Mouse (Mus musculus) cerebellum, adult 11 months (tissue): Measurements from ENCODE around the gene Acad9.

ENCODE experiments used
- DNase-seq: peaks from one replicate; pipeline ENCODE4 v3.0.0; 2022

The Acad9 gene

GRCm38 (mm10) chr3:36065843-36066651, at the start of gene Acad9:
Acad9 (plus strand) TSS chr3:36065979.
- peak; percentile 90 for DNase-seq

- DNase-seq: no peak
Measured at GRCm38 (mm10) chr3:36025732-36026131, 40.0 kb upstream of the Acad9 start.

GRCm38 (mm10) chr3:36029993-36030392, 35.8 kb upstream of the Acad9 start:
- no peak for DNase-seq

GRCm38 (mm10) chr3:36031740-36032510, 33.9 kb upstream of the Acad9 start:
- no peak for DNase-seq

GRCm38 (mm10) chr3:36044520-36044919, 21.3 kb upstream of the Acad9 start:
- no peak for DNase-seq

- DNase-seq: no peak
Measured at GRCm38 (mm10) chr3:36045086-36045485, 20.7 kb upstream of the Acad9 start.

- no peak for DNase-seq
Measured at GRCm38 (mm10) chr3:36049106-36049505, 16.7 kb upstream of the Acad9 start.

GRCm38 (mm10) chr3:36053447-36053846, 12.3 kb upstream of the Acad9 start, which contains the start of gene Ccdc144b:
Ccdc144b (minus strand) TSS chr3:36053547.
- DNase-seq: no peak

GRCm38 (mm10) chr3:36060096-36060850, 5.5 kb upstream of the Acad9 start:
- DNase-seq: peak; percentile 31

GRCm38 (mm10) chr3:36064592-36065061, 1.2 kb upstream of the Acad9 start:
- DNase-seq: no peak

GRCm38 (mm10) chr3:36065166-36065565, 613 bp upstream of the Acad9 start:
- DNase-seq: no peak

- no peak for DNase-seq
Measured at GRCm38 (mm10) chr3:36067731-36068130, 2.0 kb downstream of the Acad9 start.

- no peak for DNase-seq
Measured at GRCm38 (mm10) chr3:36070436-36070835, 4.7 kb downstream of the Acad9 start.

- DNase-seq: no peak
Measured at GRCm38 (mm10) chr3:36071047-36071446, 5.3 kb downstream of the Acad9 start.

- DNase-seq: no peak
Measured at GRCm38 (mm10) chr3:36074231-36074630, 8.5 kb downstream of the Acad9 start.

- no peak for DNase-seq
Measured at GRCm38 (mm10) chr3:36075466-36075865, 9.7 kb downstream of the Acad9 start.

GRCm38 (mm10) chr3:36077386-36077785, 11.6 kb downstream of the Acad9 start:
- DNase-seq: no peak

GRCm38 (mm10) chr3:36079886-36080285, 14.1 kb downstream of the Acad9 start:
- DNase-seq: no peak

- no peak for DNase-seq
Measured at GRCm38 (mm10) chr3:36080741-36081140, 15.0 kb downstream of the Acad9 start.

- no peak for DNase-seq
Measured at GRCm38 (mm10) chr3:36082843-36083242, 17.1 kb downstream of the Acad9 start.

- DNase-seq: no peak
Measured at GRCm38 (mm10) chr3:36083381-36083780, 17.6 kb downstream of the Acad9 start.

GRCm38 (mm10) chr3:36085394-36085793, 19.6 kb downstream of the Acad9 start:
- no peak for DNase-seq

GRCm38 (mm10) chr3:36087591-36087990, 21.8 kb downstream of the Acad9 start:
- DNase-seq: no peak
